26 mouse cellular contexts compared by ENCODE assay signal in genomic region chr19:32569725-32570124, GRCm38 (mm10). TPM values are rescaled to one million over a fixed set of nuclear protein-coding genes. Genes with fewer than 3 reads are reported as not detected.
A peak's percentile ranks its signal among the peaks of the same experiment; 100 is the strongest.
DNase-seq lines count a peak whose midpoint lies in the region; ATAC-seq and TF ChIP-seq lines count a peak whose summit lies in the region.
"Had no signal": no experiment of that assay in that cellular context is flagged by ENCODE, and none has a peak within 500 bp of the region (broad histone marks: within the 10 kb centered on the region; RNA-seq: fewer than 3 reads in every experiment).

No protein-coding gene starts in this region.

- DNase-seq in G1E (ENCODE audit: low spot score) (peak; percentile 19), MN1 (ENCODE audit: low spot score) (no peak)
- DNase-seq in ovary, postnatal 36 days (ENCODE audit: low spot score): no peak
- no peak for DNase-seq in cerebellum, postnatal 25 days
- no peak for DNase-seq in heart, adult 9 months (ENCODE audit: low spot score in 2 of 2)
- DNase-seq: adrenal gland, postnatal 25 days; B cell, adult 2 months; cerebellum, adult 18-20 months; cerebellum, postnatal 14 days; gastrocnemius, postnatal 10 days; heart, adult 2 months; heart, postnatal 36 days; kidney, adult 8-10 months; kidney, postnatal 14 days; lung, adult 18-20 months; lung, postnatal 10 days; right cerebral cortex, adult 18-20 months had no signal

- peak overlapping the region; percentile 50 for H3K4me2 ChIP-seq in liver, embryonic 15.5 days
- H3K4me2 ChIP-seq: hindbrain, embryonic 13.5 days had no signal

- no peak overlapping the region; the same call in 1 of the 2 replicates for H3K4me3 ChIP-seq in G1E (ENCODE audit: low read depth, low read length)
- no peak overlapping the region for H3K4me3 ChIP-seq in bone marrow, adult 2 months (replicated peaks; ENCODE audit: control insufficient read depth, low read depth, low read length)
- H3K4me3 ChIP-seq in liver, embryonic 15.5 days (replicated peaks): peak overlapping the region; percentile 12; the same call in 1 of the 2 replicates
- H3K4me3 ChIP-seq: forebrain, embryonic 10.5 days; heart, adult 2 months; hindbrain, embryonic 13.5 days; myocyte had no signal

- WGBS in bone marrow, adult 2 months: 45% methylated on average over 5 of the region's 5 CpGs
- WGBS in liver, embryonic 15.5 days (ENCODE audit: insufficient replicate concordance): 25% methylated on average over 5 of the region's 5 CpGs

- no peaks in the 10 kb centered on the region for H3K36me3 ChIP-seq in G1E (replicated peaks)
- no peaks in the 10 kb centered on the region for H3K36me3 ChIP-seq in liver, embryonic 15.5 days (replicated peaks)
- H3K36me3 ChIP-seq: forebrain, embryonic 10.5 days; hindbrain, embryonic 13.5 days had no signal

- no peaks in the 10 kb centered on the region for H3K9me3 ChIP-seq in G1E (replicated peaks)
- H3K9me3 ChIP-seq in liver, embryonic 15.5 days (replicated peaks): no peaks in the 10 kb centered on the region
- H3K9me3 ChIP-seq: forebrain, embryonic 10.5 days; hindbrain, embryonic 13.5 days had no signal

- ATAC-seq in G1E (ENCODE audit: extremely low read depth, insufficient number of reproducible peaks, low FRiP score, poor library complexity, severe bottlenecking): peak; percentile 28; the same call in 1 of the 2 replicates
- ATAC-seq in erythroid progenitor cell, adult 5-6 weeks (replicated peaks; ENCODE audit: low FRiP score, poor library complexity, severe bottlenecking): peak; percentile 84
- peak; percentile 81 for ATAC-seq in liver, embryonic 15.5 days (ENCODE audit: insufficient read depth)
- ATAC-seq: forebrain, embryonic 16.5 days; midbrain, embryonic 16.5 days had no signal

- no peak for TF ChIP-seq POLR2A in bone marrow, adult 2 months (IDR thresholded peaks at IDR 0.05; ENCODE audit: borderline replicate concordance, control insufficient read depth, low read depth, low read length)

- H3K4me1 ChIP-seq in G1E (ENCODE audit: insufficient read depth, low read depth, low read length): peaks cover 34% of the 10 kb centered on the region
- peaks cover 2% of the 10 kb centered on the region; the same call in 1 of the 2 replicates for H3K4me1 ChIP-seq in bone marrow, adult 2 months (ENCODE audit: control insufficient read depth, insufficient read depth, low read length)
- peaks cover 33% of the 10 kb centered on the region for H3K4me1 ChIP-seq in liver, embryonic 15.5 days (replicated peaks)
- H3K4me1 ChIP-seq: forebrain, embryonic 10.5 days; hindbrain, embryonic 13.5 days had no signal

- TF ChIP-seq CTCF in G1E (IDR thresholded peaks at IDR 0.05; ENCODE audit: low read depth, low read length): no peak
- no peak for TF ChIP-seq CTCF in bone marrow, adult 2 months (IDR thresholded peaks at IDR 0.05; ENCODE audit: control insufficient read depth, insufficient read depth, low read length)

- peak overlapping the region; percentile 14; the same call in 1 of the 2 replicates for H3K27ac ChIP-seq in bone marrow, adult 2 months (ENCODE audit: control insufficient read depth, insufficient read depth, low read depth, low read length, poor library complexity)
- peak overlapping the region; percentile 41 for H3K27ac ChIP-seq in liver, embryonic 15.5 days (replicated peaks)
- H3K27ac ChIP-seq: forebrain, embryonic 10.5 days; heart, adult 2 months; hindbrain, embryonic 13.5 days had no signal

- H3K9ac ChIP-seq in liver, embryonic 15.5 days: no peak overlapping the region
- H3K9ac ChIP-seq: hindbrain, embryonic 13.5 days had no signal

- 0 out of 2 replicates have a peak, but pooled peaks cover 2% of the 10 kb centered on the region for H3K27me3 ChIP-seq in G1E (ENCODE audit: insufficient read depth, low read length)
- no peaks in the 10 kb centered on the region for H3K27me3 ChIP-seq in liver, embryonic 15.5 days
- H3K27me3 ChIP-seq: CH12.LX; hindbrain, embryonic 13.5 days had no signal

RNA-seq across cellular contexts. Expression of gene Papss2, which starts 25.9 kb away (rescaled TPM):
- total RNA-seq in G1E (2014; fragmentation: Nextera tagmentation) (66.2 and 85.0 TPM in 2 replicates), G1E (2017) (139 and 164 TPM in 2 replicates)
- polyA plus RNA-seq in G1E (2012): 4.3 and 7.0 TPM in 2 replicates
- 1.4 and 4.3 TPM in 2 replicates for polyA plus RNA-seq in bone marrow, adult 2 months (2011; ENCODE audit: insufficient read depth, insufficient read length, low replicate concordance, missing spikeins)
- 1.4 and 6.3 TPM in 2 replicates for total RNA-seq in erythroid progenitor cell, adult 5-6 weeks (2015; ENCODE audit: low replicate concordance)
- total RNA-seq in erythroid progenitor cell, adult 5-6 weeks (2017; ENCODE audit: low replicate concordance): 1.7 and 3.4 TPM in 2 replicates
- 5.9 and 6.6 TPM in 2 replicates for polyA plus RNA-seq in liver, embryonic 15.5 days (2015; fragmentation: Nextera tagmentation; extraction: Ambion mirVana)

Comparison
In these comparisons a context has a peak if more than half of its experiments do, and no peak if none do; other contexts are left out.
1. ATAC-seq: peak in every context shown above with its lines; median percentile 84 in erythroid progenitor cell, adult 5-6 weeks; 81 in liver, embryonic 15.5 days; 28 in G1E.